8 mouse cellular contexts compared by ENCODE assay signal in genomic region chr8:75132485-75132884, GRCm38 (mm10). TPM values are rescaled to one million over a fixed set of nuclear protein-coding genes. Genes with fewer than 3 reads are reported as not detected.
DNase-seq lines count a peak whose midpoint lies in the region; ATAC-seq and TF ChIP-seq lines count a peak whose summit lies in the region.

No protein-coding gene starts in this region.

- peak; percentile 35 to 79 for DNase-seq in adrenal gland, adult (ENCODE audit: inconsistent age in 2 of 2, low spot score in 1 of 2)
- DNase-seq in adrenal gland, adult 8-10 months = no peak
- DNase-seq in spleen, adult 2 months (ENCODE audit: low read depth in 1 of 2, low spot score in 2 of 2) = peak; percentile 17 to 25
- no peak for DNase-seq in spleen, adult 12 weeks (ENCODE audit: low spot score)
- peak; percentile 79 for DNase-seq in kidney, postnatal 10 days
- DNase-seq in lung, postnatal 0 days (ENCODE audit: low spot score) = peak; percentile 70
- DNase-seq in thymus, postnatal 25 days = peak; percentile 37

- TF ChIP-seq POLR2A in spleen, adult 2 months (IDR thresholded peaks at IDR 0.05; ENCODE audit: low read depth, low read length) = no peak
- TF ChIP-seq POLR2A in cortical plate, adult 2 months (IDR thresholded peaks at IDR 0.05; ENCODE audit: extremely low read depth, insufficient read depth, low read length) = no peak

- H3K27me3 ChIP-seq in spleen, adult 2 months (ENCODE audit: control insufficient read depth, insufficient read depth, low read length) = no peaks in the 10 kb centered on the region
- H3K27me3 ChIP-seq in lung, postnatal 0 days (replicated peaks; ENCODE audit: insufficient read depth, low read length) = no peaks in the 10 kb centered on the region

- H3K4me2 ChIP-seq in lung, postnatal 0 days (replicated peaks; ENCODE audit: low read depth, low read length) = no peak overlapping the region

- no peak overlapping the region for H3K4me3 ChIP-seq in spleen, adult 2 months (ENCODE audit: extremely low read depth, insufficient read depth, insufficient read length)
- H3K4me3 ChIP-seq in cortical plate, adult 2 months (ENCODE audit: insufficient read depth, low read length) = no peak overlapping the region
- H3K4me3 ChIP-seq in lung, postnatal 0 days (ENCODE audit: low read depth, low read length) = no peak overlapping the region

- 15% methylated on average over 3 of the region's 3 CpGs for WGBS in spleen, adult 2 months
- WGBS in lung, postnatal 0 days = 15% methylated on average over 3 of the region's 3 CpGs

- H3K36me3 ChIP-seq in spleen, adult 2 months (ENCODE audit: control insufficient read depth, insufficient read depth, low read length) = peaks cover under 1% of the 10 kb centered on the region
- no peaks in the 10 kb centered on the region for H3K36me3 ChIP-seq in lung, postnatal 0 days (ENCODE audit: insufficient read depth, low read length)

- TF ChIP-seq CTCF in spleen, adult 2 months (IDR thresholded peaks at IDR 0.05; ENCODE audit: extremely low read depth, insufficient read depth, insufficient read length, insufficient replicate concordance) = peak; percentile 53; the same call in 1 of the 2 replicates
- TF ChIP-seq CTCF in cortical plate, adult 2 months (IDR thresholded peaks at IDR 0.05; ENCODE audit: extremely low read depth, insufficient read depth, low read length) = peak; percentile 92
- TF ChIP-seq CTCF in lung, postnatal 0 days (IDR thresholded peaks at IDR 0.05) = peak; percentile 87

- no peak for ATAC-seq in lung, postnatal 0 days

- no peak overlapping the region for H3K9ac ChIP-seq in lung, postnatal 0 days (replicated peaks; ENCODE audit: low read depth)

- H3K9me3 ChIP-seq in lung, postnatal 0 days (ENCODE audit: low read length) = no peaks in the 10 kb centered on the region

- H3K4me1 ChIP-seq in spleen, adult 2 months (ENCODE audit: control insufficient read depth, insufficient read depth, insufficient read length) = no peaks in the 10 kb centered on the region
- H3K4me1 ChIP-seq in cortical plate, adult 2 months (ENCODE audit: control insufficient read depth, insufficient read depth, low read length) = peaks cover 15% of the 10 kb centered on the region
- no peaks in the 10 kb centered on the region for H3K4me1 ChIP-seq in lung, postnatal 0 days (ENCODE audit: insufficient read depth, low read depth, low read length)

- TF ChIP-seq EP300 in lung, postnatal 0 days (IDR thresholded peaks at IDR 0.05) = no peak

- no peak overlapping the region for H3K27ac ChIP-seq in spleen, adult 2 months (ENCODE audit: insufficient read depth, low read length)
- no peak overlapping the region for H3K27ac ChIP-seq in cortical plate, adult 2 months (ENCODE audit: insufficient read depth, low read length)
- no peak overlapping the region for H3K27ac ChIP-seq in lung, postnatal 0 days (ENCODE audit: low read length)

RNA-seq across cellular contexts. Expression of gene Mcm5, which starts 23.1 kb away (rescaled TPM):
- 10 to 100 TPM in 3 of 4 experiments, 1 to 10 TPM in 1; 9.8 to 13.0 (median 11.8) TPM for total RNA-seq in adrenal gland, adult 8-10 months (2022)
- 34.8 and 44.1 TPM in 2 replicates for polyA plus RNA-seq in spleen, adult 2 months (2012; rRNA removed)
- polyA plus RNA-seq in cortical plate, adult 2 months (2012; rRNA removed) = 7.7 and 8.6 TPM in 2 replicates
- polyA plus RNA-seq in lung, postnatal 0 days (2015; fragmentation: Nextera tagmentation; extraction: Ambion mirVana) = 14.6 and 14.9 TPM in 2 replicates

RNA-seq across cellular contexts. Expression of gene Hmox1, which starts 39.1 kb away (rescaled TPM):
- total RNA-seq in adrenal gland, adult 8-10 months (2022) = 100 to 1,000 TPM in 2 of 4 experiments, 10 to 100 TPM in 2; 37.8 to 322 (median 155) TPM
- 222 and 386 TPM in 2 replicates for polyA plus RNA-seq in spleen, adult 2 months (2012; rRNA removed)
- 6.5 and 6.8 TPM in 2 replicates for polyA plus RNA-seq in cortical plate, adult 2 months (2012; rRNA removed)
- 33.6 and 38.7 TPM in 2 replicates for polyA plus RNA-seq in lung, postnatal 0 days (2015; fragmentation: Nextera tagmentation; extraction: Ambion mirVana)

Comparison
In these comparisons a context has a peak if more than half of its experiments do, and no peak if none do; other contexts are left out.
1. DNase-seq: peak in adrenal gland, adult (2 of 2), spleen, adult 2 months (2 of 2), kidney, postnatal 10 days (single experiment), lung, postnatal 0 days (single experiment) and thymus, postnatal 25 days (single experiment); none in adrenal gland, adult 8-10 months (single experiment) and spleen, adult 12 weeks (single experiment).
2. Peak in every context shown above with its lines, with median percentiles within 50 percentile points of each other: CTCF ChIP-seq.